Mouse (Mus musculus) stomach, embryonic 15.5 days (tissue): ENCODE data around the gene Gins1. TPM values are rescaled to one million over a fixed set of nuclear protein-coding genes. Genes with fewer than 3 reads are reported as not detected.

Experiments used
- ATAC-seq: fragments of 200-750 bp; cut with Nextera tagmentation; 2 replicates; pipeline ENCODE4 v1.8.0; 2017; ENCODE audit warnings: low read depth, moderate number of reproducible peaks, moderate TSS enrichment; ENCODE audit not compliant: insufficient read depth, low FRiP score
- H3K27ac ChIP-seq: fragments of 300-500 bp; sonication (generic); 2 replicates; pipeline ENCODE4 v1.5.1; 2015; ENCODE audit warnings: mild to moderate bottlenecking, inconsistent platforms
- H3K27me3 ChIP-seq: fragments of 300-500 bp; sonication (generic); replicated peaks from 2 replicates; pipeline ENCODE4 v1.6.1; 2015; ENCODE audit warnings: inconsistent platforms
- H3K36me3 ChIP-seq: fragments of 300-500 bp; sonication (generic); 2 replicates; pipeline ENCODE4 v1.6.1; 2015; ENCODE audit warnings: inconsistent platforms
- H3K4me1 ChIP-seq: fragments of 300-500 bp; sonication (generic); 2 replicates; pipeline ENCODE4 v1.6.1; 2015; ENCODE audit warnings: inconsistent platforms
- H3K4me2 ChIP-seq: fragments of 300-500 bp; sonication (generic); 2 replicates; pipeline ENCODE4 v1.6.1; 2015; ENCODE audit warnings: mild to moderate bottlenecking, inconsistent platforms
- H3K4me3 ChIP-seq: fragments of 300-500 bp; sonication (generic); replicated peaks from 2 replicates; pipeline ENCODE4 v1.5.1; 2015; ENCODE audit warnings: inconsistent platforms
- H3K9ac ChIP-seq: fragments of 300-500 bp; sonication (generic); 2 replicates; pipeline ENCODE4 v1.6.1; 2015; ENCODE audit warnings: inconsistent platforms
- H3K9me3 ChIP-seq: fragments of 300-500 bp; sonication (generic); 2 replicates; pipeline ENCODE4 v1.6.1; 2016; ENCODE audit warnings: inconsistent platforms
- WGBS: fragments of 180-500 bp; shearing (Covaris S2); methylation state at CpG from one replicate; pipeline ENCODE4 v1.1.7; 2015; 5-methylcytosine and 5-hydroxymethylcytosine counted together
- polyA plus RNA-seq: library from polyadenylated mRNA; unstranded; fragments of >200 nt; fragmentation: Nextera tagmentation; extraction: Ambion mirVana; gene quantifications from 2 replicates; pipeline ENCODE4 v1.2.1, GENCODE M21; 2015

Gene Gins1
- polyA plus RNA-seq, 1 experiment from 2014 or later, result 33.3 TPM

DNA sequence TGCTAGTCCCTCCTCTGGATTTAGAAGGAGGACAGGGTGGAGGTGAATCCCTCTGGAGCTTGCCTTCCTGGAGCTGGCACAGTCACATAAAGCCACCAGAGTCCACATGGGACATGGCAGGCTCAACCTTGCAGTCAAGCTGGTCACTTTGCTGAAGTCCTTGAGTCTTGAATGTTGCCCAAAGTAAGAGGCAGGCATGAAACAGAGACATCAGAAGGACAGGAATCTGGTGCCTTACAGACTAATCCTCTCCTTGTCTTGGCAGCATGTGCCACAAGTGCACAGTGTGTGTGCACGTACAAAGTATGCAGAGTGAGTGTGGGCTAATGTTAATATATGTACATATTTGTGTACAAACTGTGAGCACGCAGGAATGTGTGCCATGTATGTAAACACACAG is 62.3 kb downstream of the Gins1 start:
- H3K9me3 ChIP-seq, result no peaks in the 10 kb centered on the region
- H3K4me3 ChIP-seq, result no peak overlapping the region
- H3K4me2 ChIP-seq, result no peak overlapping the region
- H3K4me1 ChIP-seq, result no peaks in the 10 kb centered on the region
- no peaks in the 10 kb centered on the region for H3K27me3 ChIP-seq
- no peak overlapping the region for H3K9ac ChIP-seq
- peaks cover 4% of the 10 kb centered on the region; the same call in 1 of the 2 replicates for H3K36me3 ChIP-seq
- H3K27ac ChIP-seq, result no peak overlapping the region
- 87% methylated on average over 2 of the region's 2 CpGs for WGBS
- ATAC-seq, result no peak

DNA sequence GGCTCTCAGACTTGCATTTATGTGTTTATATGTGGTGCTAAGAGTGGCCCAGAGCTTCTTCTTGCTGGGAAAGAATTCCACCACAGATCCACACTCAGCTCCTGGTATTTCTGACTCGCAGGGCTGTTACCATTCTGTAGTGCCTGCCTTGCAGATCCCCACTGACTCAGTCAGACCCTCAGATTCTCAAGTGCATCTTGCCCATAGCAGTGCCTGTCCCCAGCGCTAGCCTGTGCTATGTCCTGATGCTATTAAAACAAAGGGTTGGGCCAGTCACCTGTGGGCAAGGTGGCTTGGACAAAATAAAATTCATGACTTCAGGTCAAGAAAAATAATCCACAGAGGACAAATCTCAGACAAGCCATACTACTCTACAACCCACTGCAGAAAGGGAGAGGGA is 64.0 kb downstream of the Gins1 start:
- Histone ChIP-seq H3K4me2 (no peak overlapping the region), H3K9me3 (no peaks in the 10 kb centered on the region), H3K4me1 (no peaks in the 10 kb centered on the region), H3K4me3 (no peak overlapping the region), H3K27ac (no peak overlapping the region), H3K9ac (no peak overlapping the region), H3K27me3 (no peaks in the 10 kb centered on the region), H3K36me3 (peaks cover 12% of the 10 kb centered on the region)
- no peak for ATAC-seq
- 92% methylated on average over 2 of the region's 2 CpGs for WGBS

DNA sequence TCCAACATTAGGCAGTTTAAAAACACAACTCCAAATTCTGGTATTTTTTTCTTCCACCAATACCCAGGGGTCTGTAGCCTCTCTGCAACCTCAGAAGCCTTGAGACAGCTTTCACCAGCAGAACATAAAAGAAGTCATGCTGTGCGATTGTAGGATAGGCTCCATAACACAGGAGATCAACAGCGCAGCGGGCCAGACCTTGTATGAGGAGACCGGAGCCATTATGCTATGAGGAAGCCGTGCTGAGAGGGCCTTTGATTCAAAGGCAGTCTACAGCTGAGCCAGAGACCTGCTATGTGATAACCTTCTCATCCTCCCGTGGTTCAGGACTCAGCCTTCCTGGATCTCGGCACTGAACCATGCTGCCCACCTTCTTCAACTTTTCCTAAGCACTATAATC is 66.7 kb downstream of the Gins1 start:
- H3K4me3 ChIP-seq, result no peak overlapping the region
- WGBS, result 92% methylated on average over 7 of the region's 7 CpGs
- no peak for ATAC-seq
- no peaks in the 10 kb centered on the region for H3K27me3 ChIP-seq
- H3K4me2 ChIP-seq, result no peak overlapping the region
- H3K36me3 ChIP-seq, result peaks cover 12% of the 10 kb centered on the region
- H3K9ac ChIP-seq, result no peak overlapping the region
- H3K4me1 ChIP-seq, result no peaks in the 10 kb centered on the region
- H3K27ac ChIP-seq, result no peak overlapping the region
- no peaks in the 10 kb centered on the region for H3K9me3 ChIP-seq

DNA sequence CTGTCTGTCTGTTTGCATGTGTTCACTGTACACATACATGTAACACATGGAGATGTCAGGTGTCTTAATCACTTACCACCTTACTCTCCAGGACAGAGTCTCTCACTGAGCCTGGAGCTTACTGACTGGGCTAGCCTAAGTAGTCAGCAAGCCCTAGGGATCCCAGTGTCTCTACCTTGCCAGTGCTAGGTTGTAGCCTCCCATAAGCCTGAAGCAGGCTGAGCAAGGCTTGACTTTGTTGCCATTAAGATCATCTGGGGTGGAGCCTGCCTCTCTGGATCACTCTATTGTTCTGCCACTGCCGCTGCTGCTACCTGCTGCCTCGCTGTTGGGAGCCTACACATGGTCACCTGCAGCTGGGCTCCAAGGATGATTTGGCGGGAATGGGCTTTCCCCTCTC is 67.5 kb downstream of the Gins1 start:
- Histone ChIP-seq H3K9ac (no peak overlapping the region), H3K4me1 (no peaks in the 10 kb centered on the region), H3K9me3 (no peaks in the 10 kb centered on the region), H3K36me3 (peaks cover 12% of the 10 kb centered on the region), H3K27ac (no peak overlapping the region), H3K27me3 (no peaks in the 10 kb centered on the region), H3K4me2 (no peak overlapping the region), H3K4me3 (no peak overlapping the region)
- ATAC-seq, result no peak
- 88% methylated on average over 3 of the region's 3 CpGs for WGBS

DNA sequence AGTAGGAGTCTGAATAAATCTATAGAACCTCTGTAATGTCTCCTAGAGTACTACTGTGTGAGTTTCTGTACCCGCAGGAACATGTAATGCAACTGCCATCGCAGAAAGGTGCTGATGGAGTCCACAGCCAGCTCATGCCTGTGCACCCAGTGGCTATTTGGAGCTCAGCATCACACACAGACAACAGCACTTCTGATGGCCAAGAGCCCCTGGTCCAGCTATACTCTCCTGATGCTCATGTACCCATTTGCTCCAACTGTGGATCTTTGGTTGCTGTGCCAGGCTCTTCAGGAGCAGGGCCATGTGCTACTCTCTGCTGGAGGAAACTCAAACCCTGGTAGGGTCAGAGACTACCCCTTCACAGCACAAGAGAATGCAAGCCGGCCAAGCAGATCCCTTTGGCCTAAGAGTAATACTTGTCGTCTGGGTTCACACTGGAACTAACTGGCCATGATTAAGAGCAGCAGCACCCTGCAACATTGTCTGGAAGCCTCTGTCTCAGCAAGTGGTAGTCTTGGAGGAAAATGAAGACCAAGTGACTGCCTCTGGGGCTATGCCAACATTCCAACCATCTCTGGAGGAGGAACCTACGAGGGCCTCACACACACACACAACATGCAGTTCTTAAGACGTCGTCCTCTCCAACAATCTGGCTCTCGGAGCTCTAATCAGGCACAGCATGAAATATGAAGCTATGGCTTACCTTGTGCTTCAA is 68.4 kb downstream of the Gins1 start:
- H3K27me3 ChIP-seq, result no peaks in the 10 kb centered on the region
- H3K27ac ChIP-seq, result no peak overlapping the region
- no peak for ATAC-seq
- peaks cover 12% of the 10 kb centered on the region for H3K36me3 ChIP-seq
- no peak overlapping the region for H3K9ac ChIP-seq
- H3K4me3 ChIP-seq, result no peak overlapping the region
- no peaks in the 10 kb centered on the region for H3K9me3 ChIP-seq
- H3K4me2 ChIP-seq, result no peak overlapping the region
- 86% methylated on average over 8 of the region's 8 CpGs for WGBS
- H3K4me1 ChIP-seq, result no peaks in the 10 kb centered on the region

DNA sequence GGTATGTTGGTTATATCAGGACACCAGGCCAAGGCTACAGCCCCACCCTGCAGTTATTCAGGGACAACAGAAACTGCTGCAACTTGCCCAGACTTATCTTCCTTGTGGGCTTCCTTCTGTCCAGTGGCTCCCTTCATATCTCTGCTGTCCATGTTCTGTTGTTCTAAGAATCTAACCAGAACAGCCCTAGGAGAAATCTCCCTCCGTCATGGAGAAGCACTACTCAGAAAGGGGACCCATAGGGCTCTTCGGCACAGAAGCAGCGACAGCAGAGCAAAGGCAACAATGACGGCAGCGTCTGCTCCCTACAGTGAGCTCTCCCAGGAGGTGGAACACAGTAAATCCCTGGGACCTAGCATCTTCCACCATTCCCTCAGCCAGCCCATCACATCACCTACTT is 71.7 kb downstream of the Gins1 start:
- Histone ChIP-seq H3K4me2 (no peak overlapping the region), H3K4me3 (no peak overlapping the region), H3K27me3 (no peaks in the 10 kb centered on the region), H3K9ac (no peak overlapping the region), H3K36me3 (peaks cover 12% of the 10 kb centered on the region), H3K27ac (no peak overlapping the region), H3K4me1 (no peaks in the 10 kb centered on the region), H3K9me3 (no peaks in the 10 kb centered on the region)
- WGBS, result 91% methylated on average over 5 of the region's 5 CpGs
- peak; percentile 55; the same call in 1 of the 2 replicates for ATAC-seq

DNA sequence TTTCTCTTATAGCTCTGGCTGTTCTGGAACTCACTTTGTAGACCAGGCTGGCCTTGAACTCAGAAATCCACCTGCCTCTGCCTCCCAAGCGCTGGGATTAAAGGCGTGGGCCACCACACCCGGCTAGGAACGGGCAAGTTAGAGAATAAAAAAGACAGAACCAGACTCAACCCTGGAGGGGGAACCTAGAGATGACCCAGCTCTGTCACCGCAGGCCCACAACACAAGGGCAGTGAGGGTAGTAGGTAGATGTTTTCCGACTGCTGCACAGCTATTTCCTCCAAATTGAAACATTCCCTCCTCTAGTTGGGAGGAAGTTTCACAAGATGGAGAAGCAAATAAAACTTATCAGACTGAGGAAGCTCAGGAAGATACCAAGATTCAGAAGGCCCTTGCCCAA is 72.5 kb downstream of the Gins1 start:
- Histone ChIP-seq H3K4me2 (no peak overlapping the region), H3K9ac (no peak overlapping the region), H3K9me3 (no peaks in the 10 kb centered on the region), H3K27ac (no peak overlapping the region), H3K4me3 (no peak overlapping the region), H3K27me3 (no peaks in the 10 kb centered on the region), H3K36me3 (peaks cover 8% of the 10 kb centered on the region), H3K4me1 (no peaks in the 10 kb centered on the region)
- no peak for ATAC-seq
- whole genome bisulfite sequencing, result 88% methylated on average over 6 of the region's 6 CpGs

DNA sequence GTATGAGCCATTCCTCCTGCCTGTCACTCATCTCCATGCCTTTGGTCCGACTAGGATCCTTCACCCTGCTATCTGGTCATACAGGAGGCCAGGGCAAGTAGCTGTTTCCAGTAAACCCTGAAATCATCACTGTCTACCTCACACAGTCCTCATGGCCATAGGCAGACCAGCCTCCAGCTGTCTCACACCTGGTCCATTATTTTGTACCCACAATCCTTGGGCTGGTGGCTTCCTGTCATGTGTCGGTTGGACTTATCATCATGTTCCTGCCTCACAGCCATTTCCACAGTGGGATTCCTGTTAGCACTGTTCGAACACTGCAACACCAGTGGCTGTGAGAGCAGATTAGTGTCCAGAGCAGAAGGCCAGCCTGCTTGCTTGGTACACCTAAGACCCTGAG is 73.6 kb downstream of the Gins1 start:
- Histone ChIP-seq H3K4me1 (no peaks in the 10 kb centered on the region), H3K4me3 (no peak overlapping the region), H3K36me3 (no peaks in the 10 kb centered on the region), H3K27ac (no peak overlapping the region), H3K4me2 (no peak overlapping the region), H3K9me3 (no peaks in the 10 kb centered on the region), H3K27me3 (no peaks in the 10 kb centered on the region), H3K9ac (no peak overlapping the region)
- 92% methylated on average over 3 of the region's 3 CpGs for WGBS
- no peak for ATAC-seq

DNA sequence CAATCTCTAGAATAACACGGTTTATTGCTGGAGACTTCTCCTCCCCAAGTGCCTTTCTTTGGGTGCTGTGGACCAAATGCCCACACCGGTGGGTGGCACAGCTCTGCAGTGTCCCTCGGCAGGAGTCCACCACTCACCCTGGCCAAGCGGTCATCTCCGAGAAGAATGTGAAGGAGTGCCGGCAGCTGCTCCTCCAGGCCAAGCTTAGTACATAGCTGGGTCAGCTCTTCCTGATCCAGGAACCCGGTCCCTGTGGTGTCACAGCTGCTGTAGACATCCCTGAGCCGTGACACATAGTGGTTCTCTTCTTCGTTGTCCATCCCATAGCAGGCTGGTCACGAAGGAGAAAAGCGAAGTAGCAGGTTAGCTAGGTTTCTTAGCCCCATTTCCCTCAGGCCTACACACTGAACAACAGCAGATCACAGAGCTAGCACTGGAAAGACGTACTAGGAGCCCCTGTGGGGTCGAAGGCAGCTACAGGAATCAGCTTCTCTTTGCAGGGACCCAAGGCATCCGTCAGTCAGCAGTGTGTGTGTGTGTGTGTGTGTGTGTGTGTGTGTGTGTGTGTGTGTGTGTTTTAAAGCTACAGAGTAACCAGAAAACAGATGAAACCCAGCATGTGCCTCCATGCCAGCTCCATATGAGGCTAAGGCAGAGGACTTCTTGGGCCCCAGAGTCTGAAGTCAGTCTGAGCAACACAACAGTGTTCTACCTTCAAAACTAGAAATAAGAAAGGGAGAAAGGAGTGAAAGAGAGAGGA is 74.8 kb downstream of the Gins1 start:
- H3K27me3 ChIP-seq, result no peaks in the 10 kb centered on the region
- no peak overlapping the region for H3K4me2 ChIP-seq
- ATAC-seq, result no peak
- H3K27ac ChIP-seq, result no peak overlapping the region
- WGBS, result 84% methylated on average over 14 of the region's 14 CpGs
- no peak overlapping the region for H3K4me3 ChIP-seq
- H3K36me3 ChIP-seq, result no peaks in the 10 kb centered on the region
- H3K9me3 ChIP-seq, result no peaks in the 10 kb centered on the region
- no peaks in the 10 kb centered on the region for H3K4me1 ChIP-seq
- H3K9ac ChIP-seq, result no peak overlapping the region

Other genes with a start within 250 kb of the Gins1 start
- gene Acss1, start 236.9 kb upstream of the Gins1 start, polyA plus RNA-seq, result 27.8 and 30.9 TPM in 2 replicates
- not detected in 2 replicates for gene Vsx1, start 216.0 kb upstream of the Gins1 start, polyA plus RNA-seq
- gene Entpd6, start 156.4 kb upstream of the Gins1 start, polyA plus RNA-seq, result 27.3 and 31.1 TPM in 2 replicates
- 97.5 and 99.4 TPM in 2 replicates for gene Pygb, start 118.7 kb upstream of the Gins1 start, polyA plus RNA-seq
- gene Abhd12, start 659 bp upstream of the Gins1 start, polyA plus RNA-seq, result 58.3 and 58.7 TPM in 2 replicates
- 8.5 and 9.4 TPM in 2 replicates for gene Ninl, start 134.0 kb downstream of the Gins1 start, polyA plus RNA-seq
- gene Nanp, start 134.0 kb downstream of the Gins1 start, polyA plus RNA-seq, result 54.3 and 58.1 TPM in 2 replicates
- not detected in 2 replicates for gene Gm14151, start 186.9 kb downstream of the Gins1 start, polyA plus RNA-seq
- not detected in 2 replicates for gene Gm14147, start 192.8 kb downstream of the Gins1 start, polyA plus RNA-seq